Mouse (Mus musculus) embryonic facial prominence, embryonic 14.5 days (tissue): ENCODE data around the gene Recql5. TPM values are rescaled to one million over a fixed set of nuclear protein-coding genes. Genes with fewer than 3 reads are reported as not detected.
"Not testable (repeated sequence)": the region's sequence is repeated elsewhere in the genome, so short reads cannot be mapped to it uniquely, and the experiment has no call there.

ENCODE experiments used
- ATAC-seq: fragments of 200-750 bp; cut with Nextera tagmentation; 2 replicates; pipeline ENCODE4 v1.8.0; 2017; ENCODE audit warnings: low read depth, moderate number of reproducible peaks, moderate TSS enrichment
- DNase-seq: peaks from one replicate; pipeline ENCODE4 v3.0.0-alpha.2; 2015; ENCODE audit warnings: low spot score
- H3K27ac ChIP-seq: fragments of 300-500 bp; sonication (generic); replicated peaks from 2 replicates; pipeline ENCODE4 v1.5.1; 2014; ENCODE audit warnings: low read depth, mild to moderate bottlenecking, low read length, moderate library complexity
- H3K27me3 ChIP-seq: fragments of 300-500 bp; sonication (generic); replicated peaks from 2 replicates; pipeline ENCODE4 v1.6.1; 2014; ENCODE audit warnings: low read length; ENCODE audit not compliant: control insufficient read depth, insufficient read depth
- H3K36me3 ChIP-seq: fragments of 300-500 bp; sonication (generic); 2 replicates; pipeline ENCODE4 v1.6.1; 2014; ENCODE audit warnings: low read length, mixed read lengths; ENCODE audit not compliant: control insufficient read depth, insufficient read depth
- H3K4me1 ChIP-seq: fragments of 300-500 bp; sonication (generic); 2 replicates; pipeline ENCODE4 v1.6.1; 2014; ENCODE audit warnings: antibody characterized with exemption, low read length; ENCODE audit not compliant: control insufficient read depth, insufficient read depth
- H3K4me2 ChIP-seq: fragments of 300-500 bp; sonication (generic); 2 replicates; pipeline ENCODE4 v1.6.1; 2014; ENCODE audit warnings: low read depth, mild to moderate bottlenecking, low read length, moderate library complexity, mixed read lengths
- H3K4me3 ChIP-seq: fragments of 300-500 bp; sonication (generic); 2 replicates; pipeline ENCODE4 v1.5.1; 2014; ENCODE audit warnings: low read depth, mild to moderate bottlenecking, low read length
- H3K9ac ChIP-seq: fragments of 300-500 bp; sonication (generic); 2 replicates; pipeline ENCODE4 v1.6.1; 2014; ENCODE audit warnings: low read depth, mild to moderate bottlenecking, low read length, moderate library complexity, mixed read lengths
- H3K9me3 ChIP-seq: fragments of 300-500 bp; sonication (generic); 2 replicates; pipeline ENCODE4 v1.6.1; 2016; ENCODE audit warnings: low read length; ENCODE audit not compliant: control insufficient read depth
- WGBS: fragments of 180-500 bp; shearing (Covaris S2); extraction: QIAGEN DNeasy Blood & Tissue Kit; methylation state at CpG from one replicate; pipeline ENCODE4 v1.1.7; 2014; 5-methylcytosine and 5-hydroxymethylcytosine counted together
- polyA plus RNA-seq: library from polyadenylated mRNA; unstranded; fragments of >200 nt; fragmentation: Nextera tagmentation; extraction: Ambion mirVana; gene quantifications from 2 replicates; pipeline ENCODE4 v1.2.1, GENCODE M21; 2014

Gene Recql5
- polyA plus RNA-seq, 1 experiment from 2014 or later, result 13.3 TPM

DNA sequence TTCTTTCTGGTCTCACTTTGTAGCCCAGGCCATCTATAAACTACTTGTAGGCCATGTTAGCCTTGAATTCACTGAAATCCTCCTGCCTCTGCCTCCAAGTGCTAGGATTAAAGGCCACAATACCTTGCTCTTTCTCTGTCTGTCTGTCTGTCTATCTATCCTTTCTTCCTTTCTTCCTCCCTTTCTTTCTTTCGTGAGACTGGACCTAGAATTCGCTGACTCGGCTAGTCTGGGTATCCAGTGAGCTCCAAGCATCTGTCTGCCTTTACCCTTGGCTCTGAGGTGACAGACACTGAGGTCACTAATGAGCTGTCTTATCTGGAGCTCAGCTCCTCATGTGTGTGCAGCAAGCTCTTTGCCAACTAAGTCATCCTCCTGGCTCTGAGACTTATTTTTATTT, 57.3 kb downstream of the Recql5 start:
- H3K4me2 ChIP-seq, result no peak overlapping the region
- H3K4me3 ChIP-seq, result no peak overlapping the region
- H3K9ac ChIP-seq, result no peak overlapping the region
- no peak overlapping the region for H3K27ac ChIP-seq
- no peak for DNase-seq
- H3K36me3 ChIP-seq, result no peaks in the 10 kb centered on the region
- no peak for ATAC-seq
- no peaks in the 10 kb centered on the region for H3K4me1 ChIP-seq
- 91% methylated on average over 3 of the region's 3 CpGs for WGBS
- H3K27me3 ChIP-seq, result no peaks in the 10 kb centered on the region
- no peaks in the 10 kb centered on the region for H3K9me3 ChIP-seq

DNA sequence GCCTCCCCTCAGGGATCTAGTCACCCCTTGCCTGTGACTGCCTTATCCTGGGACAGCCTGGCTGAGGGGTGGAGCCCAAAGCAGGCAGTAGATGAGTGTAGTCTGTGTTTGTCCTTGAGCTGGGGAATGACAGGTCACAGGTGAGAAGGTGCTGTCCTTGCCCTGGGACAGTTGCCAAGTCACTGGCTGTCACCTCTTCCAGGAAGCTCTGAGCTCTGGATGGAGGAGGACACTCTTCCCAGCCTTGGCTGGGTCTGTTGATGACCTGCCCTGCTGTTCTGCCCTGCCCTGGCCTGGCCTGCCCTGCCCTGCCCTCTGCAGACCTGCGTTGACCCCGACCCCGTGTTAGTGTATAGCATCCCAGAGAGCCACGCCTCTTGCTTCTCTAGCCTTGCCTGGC, 60.8 kb downstream of the Recql5 start:
- H3K4me2 ChIP-seq, result no peak overlapping the region
- 68% methylated on average over 4 of the region's 4 CpGs for WGBS
- ATAC-seq (no peak), DNase-seq (no peak)
- H3K4me1 ChIP-seq, result no peaks in the 10 kb centered on the region
- no peaks in the 10 kb centered on the region for H3K36me3 ChIP-seq
- no peak overlapping the region for H3K27ac ChIP-seq
- no peaks in the 10 kb centered on the region for H3K9me3 ChIP-seq
- H3K9ac ChIP-seq, result no peak overlapping the region
- H3K27me3 ChIP-seq, result no peaks in the 10 kb centered on the region
- H3K4me3 ChIP-seq, result no peak overlapping the region

DNA sequence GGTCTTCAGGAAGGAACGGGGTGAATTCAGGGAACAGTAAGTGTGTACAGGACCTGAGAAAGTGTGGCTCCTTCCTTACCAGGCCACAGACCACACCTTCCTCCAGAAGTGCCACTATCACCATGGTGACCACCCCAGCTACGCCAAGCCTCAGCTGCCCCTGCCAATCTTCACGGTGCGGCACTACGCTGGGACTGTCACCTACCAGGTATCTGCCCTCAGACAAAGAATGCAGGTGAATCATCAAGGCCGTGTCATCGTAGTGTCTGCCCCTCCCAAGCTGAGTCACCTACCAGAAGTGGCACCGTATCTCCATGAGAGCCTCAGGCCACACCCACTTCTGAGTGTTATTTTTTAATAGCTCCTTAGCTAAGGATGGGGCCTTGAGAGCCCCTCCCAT, 63.9 kb downstream of the Recql5 start:
- Histone ChIP-seq H3K27me3 (no peaks in the 10 kb centered on the region), H3K9ac (no peak overlapping the region; the same call in 1 of the 2 replicates), H3K9me3 (no peaks in the 10 kb centered on the region), H3K4me2 (no peak overlapping the region), H3K27ac (no peak overlapping the region), H3K4me1 (no peaks in the 10 kb centered on the region), H3K36me3 (no peaks in the 10 kb centered on the region), H3K4me3 (no peak overlapping the region)
- peak; percentile 17 for DNase-seq
- 83% methylated on average over 8 of the region's 8 CpGs for WGBS
- no peak for ATAC-seq

DNA sequence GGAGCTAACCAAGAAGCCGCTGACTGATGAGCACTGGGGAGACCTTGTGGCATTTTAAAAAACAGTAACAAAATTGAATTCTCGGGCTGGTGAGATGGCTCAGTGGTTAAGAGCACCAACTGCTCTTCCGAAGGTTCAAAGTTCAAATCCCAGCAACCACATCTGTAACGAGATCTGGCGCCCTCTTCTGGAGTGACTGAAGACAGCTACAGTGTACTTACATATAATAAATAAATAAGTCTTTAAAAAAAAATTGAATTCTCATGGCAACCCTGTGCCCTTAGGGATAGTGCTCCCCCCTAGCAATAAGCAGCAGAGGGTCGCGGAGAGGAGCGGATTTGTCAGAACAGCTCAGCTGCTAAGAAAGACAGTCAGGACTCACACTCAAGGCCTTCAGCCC, 69.4 kb downstream of the Recql5 start:
- H3K9ac ChIP-seq, result no peak overlapping the region
- peaks cover 32% of the 10 kb centered on the region for H3K27me3 ChIP-seq

DNA sequence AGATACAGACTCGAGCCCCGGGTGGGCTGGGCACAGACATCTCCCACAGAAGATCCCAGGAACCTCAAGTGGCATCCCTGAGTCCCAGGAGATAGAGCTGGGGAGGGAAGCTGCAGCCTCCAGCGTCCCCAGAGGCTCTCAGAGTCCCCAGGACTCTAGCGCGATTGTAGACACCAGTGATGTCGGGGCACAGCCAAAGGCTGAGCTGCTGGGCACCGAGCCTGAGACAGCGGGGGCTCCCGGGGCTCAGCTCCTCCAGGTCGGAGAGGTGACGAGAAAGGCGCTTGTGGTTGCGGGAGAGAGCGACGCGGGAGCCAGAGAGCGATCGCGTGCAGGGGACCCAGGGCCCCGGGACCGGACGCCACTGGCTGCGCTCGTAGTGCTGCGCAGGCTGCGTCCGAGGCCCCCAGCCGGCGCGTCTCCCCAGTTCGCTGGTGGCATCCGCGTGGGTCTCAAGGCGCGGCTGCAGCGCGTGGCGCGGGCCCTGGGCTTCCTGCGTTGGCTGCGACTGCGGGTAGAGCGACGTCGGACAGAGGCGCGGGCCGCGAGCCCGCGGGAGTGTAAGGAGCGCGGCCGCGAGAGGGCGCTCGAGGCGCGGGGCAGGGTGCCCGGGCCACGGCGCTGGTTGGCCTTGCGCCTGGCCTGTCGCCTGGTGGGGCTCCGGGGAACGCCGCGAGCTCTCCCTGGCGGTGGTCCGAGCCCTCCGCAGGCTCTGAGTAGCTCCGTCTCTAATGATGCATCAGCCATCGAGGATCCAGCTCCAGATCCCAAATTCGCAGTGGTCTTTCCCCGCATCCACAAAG, 73.9 kb downstream of the Recql5 start:
- H3K9ac ChIP-seq, result peak overlapping the region; percentile 51
- peak overlapping the region; percentile 41 for H3K4me3 ChIP-seq
- no peaks in the 10 kb centered on the region for H3K36me3 ChIP-seq
- DNase-seq (peak; percentile 87), ATAC-seq (peak; percentile 93)
- 5% methylated on average over 16 of the region's 75 CpGs for WGBS
- H3K9me3 ChIP-seq, result no peaks in the 10 kb centered on the region
- peaks cover 6% of the 10 kb centered on the region; the same call in 1 of the 2 replicates for H3K4me1 ChIP-seq
- H3K27me3 ChIP-seq, result peaks cover 49% of the 10 kb centered on the region
- H3K4me2 ChIP-seq, result peak overlapping the region; percentile 62
- H3K27ac ChIP-seq, result no peak overlapping the region

More for the DNA sequence above, 69.4 kb downstream of the Recql5 start:
- H3K4me2 ChIP-seq, result no peak overlapping the region
- H3K9me3 ChIP-seq, result no peaks in the 10 kb centered on the region
- no peaks in the 10 kb centered on the region for H3K36me3 ChIP-seq
- 85% methylated on average over 8 of the region's 8 CpGs for WGBS
- DNase-seq (no peak), ATAC-seq (no peak)
- peaks cover 5% of the 10 kb centered on the region; the same call in 1 of the 2 replicates for H3K4me1 ChIP-seq
- no peak overlapping the region for H3K27ac ChIP-seq
- no peak overlapping the region for H3K4me3 ChIP-seq

DNA sequence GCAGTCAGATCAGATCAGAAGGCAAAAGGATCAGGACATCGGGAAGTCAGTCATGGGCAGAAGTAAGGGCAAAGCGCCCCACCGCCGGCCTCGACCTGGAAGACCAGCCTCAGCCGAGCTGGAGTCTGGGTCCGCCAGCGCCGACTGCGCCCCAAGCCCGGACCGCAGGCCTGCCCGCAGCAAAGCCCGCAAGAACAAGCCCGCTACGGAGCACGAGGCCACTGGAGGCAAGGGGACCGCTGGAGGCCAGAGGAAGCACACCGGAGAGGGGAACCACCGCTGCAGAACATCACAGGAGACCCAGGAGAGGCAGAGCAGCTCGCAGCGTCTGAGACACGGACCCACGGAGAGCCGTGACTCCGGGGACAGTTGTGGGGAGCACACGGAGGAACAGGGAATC, 74.9 kb downstream of the Recql5 start, which contains the start of gene Myo15b:
Gene Myo15b (plus strand): TSS at position 53 of the 400 bp plus-strand sequence.
- no peak for DNase-seq
- peak within 1 kb of the TSS; percentile 62 for H3K4me2 ChIP-seq
- WGBS, result 8% methylated on average over 22 of the region's 27 CpGs
- H3K36me3 ChIP-seq, result no peaks in the 10 kb centered on the region
- H3K27ac ChIP-seq, result no peak within 1 kb of the TSS
- ATAC-seq, result no peak
- H3K4me1 ChIP-seq, result peaks cover 6% of the 10 kb centered on the region; the same call in 1 of the 2 replicates
- peak within 1 kb of the TSS; percentile 41 for H3K4me3 ChIP-seq
- H3K9ac ChIP-seq, result peak within 1 kb of the TSS; percentile 51
- peaks cover 49% of the 10 kb centered on the region for H3K27me3 ChIP-seq
- H3K9me3 ChIP-seq, result no peaks in the 10 kb centered on the region

DNA sequence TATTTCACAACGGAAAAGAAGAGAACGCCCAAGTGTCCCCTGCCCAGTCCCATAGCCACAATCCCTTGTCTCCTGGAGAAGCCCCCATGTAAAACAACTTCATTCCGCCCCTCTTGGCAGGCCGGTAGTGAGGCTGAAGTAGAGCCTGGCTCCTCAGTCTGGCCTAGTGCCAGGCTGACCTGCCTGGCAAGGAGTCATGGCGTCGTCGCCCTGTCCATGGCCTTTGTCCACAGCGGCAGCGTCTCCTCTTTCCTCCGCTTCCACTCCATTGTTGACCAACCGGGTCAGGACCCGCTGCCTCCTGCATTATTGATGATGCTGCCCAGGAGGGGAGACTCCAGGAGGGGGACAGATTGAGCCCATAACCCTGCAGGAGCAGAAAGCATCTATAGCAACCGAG, 75.3 kb downstream of the Recql5 start:
- no peak overlapping the region for H3K4me2 ChIP-seq
- H3K9me3 ChIP-seq, result no peaks in the 10 kb centered on the region
- ATAC-seq (no peak), DNase-seq (no peak)
- peaks cover 6% of the 10 kb centered on the region; the same call in 1 of the 2 replicates for H3K4me1 ChIP-seq
- no peak overlapping the region for H3K4me3 ChIP-seq
- H3K36me3 ChIP-seq, result no peaks in the 10 kb centered on the region
- peaks cover 49% of the 10 kb centered on the region for H3K27me3 ChIP-seq
- 58% methylated on average over 13 of the region's 13 CpGs for WGBS
- H3K9ac ChIP-seq, result no peak overlapping the region
- H3K27ac ChIP-seq, result no peak overlapping the region

DNA sequence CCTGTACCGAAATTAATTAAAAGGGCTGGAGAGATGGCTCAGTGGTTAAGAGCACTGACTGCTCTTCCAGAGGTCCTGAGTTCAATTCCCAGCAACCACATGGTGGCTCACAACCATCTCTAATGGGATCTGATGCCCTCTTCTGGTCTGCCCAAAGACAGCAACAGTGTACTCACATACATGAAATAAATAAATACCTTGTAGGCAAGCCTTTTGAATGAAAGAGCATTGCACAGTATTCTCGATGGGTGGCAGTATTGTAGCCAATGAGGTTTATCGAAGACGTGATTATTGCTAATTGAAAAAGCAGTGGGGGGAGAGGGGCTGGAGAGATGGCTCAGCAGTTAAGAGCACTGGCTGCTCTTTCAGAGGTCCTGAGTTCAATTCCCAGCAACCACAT, 76.1 kb downstream of the Recql5 start:
- H3K27me3 ChIP-seq, result peaks cover 49% of the 10 kb centered on the region
- not testable (repeated sequence) for ATAC-seq, DNase-seq, H3K9me3 ChIP-seq, H3K4me1 ChIP-seq, H3K4me2 ChIP-seq, H3K4me3 ChIP-seq, H3K9ac ChIP-seq, H3K27ac ChIP-seq, H3K36me3 ChIP-seq
- 90% methylated on average over 4 of the region's 4 CpGs for WGBS

DNA sequence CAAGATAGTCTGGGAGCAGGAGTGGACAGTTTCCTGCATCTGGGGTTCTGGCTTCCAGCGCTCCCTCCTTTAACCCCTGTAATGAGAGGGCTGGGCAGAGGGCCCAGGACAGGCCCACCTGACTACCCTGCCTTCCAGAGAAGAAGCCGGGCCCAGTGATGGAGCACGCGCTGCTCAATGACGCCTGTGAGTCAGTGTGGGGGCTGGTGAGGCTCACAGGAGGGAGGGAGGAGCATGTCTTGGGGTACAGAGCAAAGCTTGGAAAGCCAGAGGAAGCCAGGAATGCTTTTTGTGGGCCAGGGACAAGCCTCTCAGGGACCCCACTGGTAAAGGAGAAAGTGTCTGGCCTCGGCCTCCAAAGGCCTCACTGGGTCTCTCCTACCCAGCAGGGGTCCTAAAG, 78.6 kb downstream of the Recql5 start:
- no peak for DNase-seq
- Histone ChIP-seq H3K9me3 (no peaks in the 10 kb centered on the region), H3K4me2 (no peak overlapping the region), H3K36me3 (0 out of 2 replicates have a peak, but pooled peaks cover 3% of the 10 kb centered on the region), H3K27me3 (peaks cover 24% of the 10 kb centered on the region), H3K4me1 (peaks cover 6% of the 10 kb centered on the region; the same call in 1 of the 2 replicates), H3K9ac (no peak overlapping the region), H3K4me3 (no peak overlapping the region), H3K27ac (no peak overlapping the region)
- WGBS, result 82% methylated on average over 6 of the region's 6 CpGs
- no peak for ATAC-seq
